Mouse (Mus musculus): Measurements from ENCODE around the gene Rara. TPM values are rescaled to one million over a fixed set of nuclear protein-coding genes. Genes with fewer than 3 reads are reported as not detected.
A peak's percentile ranks its signal among the peaks of the same experiment; 100 is the strongest.

Rara gene
- polyA plus RNA-seq, 1 experiment from 2014 or later: 36.9 TPM

DNA sequence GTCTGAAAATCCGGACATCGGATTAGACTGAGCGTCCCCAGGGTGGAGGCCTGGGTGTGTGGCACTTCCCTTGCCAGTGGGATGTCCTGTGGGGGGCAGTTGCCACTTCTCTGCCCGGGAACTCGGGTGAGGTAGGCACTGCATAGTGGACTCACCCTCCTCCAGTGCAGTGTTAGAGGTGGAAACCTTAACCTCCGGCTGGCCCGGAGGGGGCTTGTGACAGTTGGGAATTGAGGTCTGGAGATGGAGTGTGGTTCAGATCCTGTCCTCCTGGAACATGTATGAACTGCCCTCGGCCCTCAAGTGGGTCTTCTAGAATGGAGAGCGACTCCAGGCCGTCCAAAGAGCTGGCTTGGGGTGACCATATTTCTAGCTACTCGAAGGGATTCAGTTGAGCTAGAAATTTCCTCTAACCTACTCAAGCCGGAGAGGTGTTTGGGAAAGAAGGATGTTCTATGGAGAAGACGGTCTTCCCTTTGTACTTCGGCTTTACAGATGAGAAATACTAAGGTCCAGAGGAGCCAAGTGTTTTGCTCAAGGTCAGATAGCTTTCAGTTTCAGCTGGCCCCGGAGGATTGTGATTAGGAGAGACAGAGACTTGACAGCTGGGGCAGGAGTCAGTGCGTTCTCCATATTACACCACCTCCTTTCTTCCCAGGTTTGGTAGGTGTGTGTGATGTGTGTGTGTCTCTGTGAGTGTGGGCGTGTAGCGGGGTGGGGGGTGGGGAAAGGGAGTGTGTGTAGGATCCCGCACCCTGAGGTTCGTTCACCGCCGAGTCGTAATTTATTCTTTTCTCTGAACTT lies 9.2 kb downstream of the Rara start:
- Histone ChIP-seq H3K27ac (peak overlapping the region; percentile 97), H3K9me3 (no peaks in the 10 kb centered on the region), H3K4me1 (peaks cover 88% of the 10 kb centered on the region), H3K27me3 (ENCODE audit: insufficient read depth, poor library complexity, severe bottlenecking) (no peaks in the 10 kb centered on the region), H3K36me3 (peaks cover 9% of the 10 kb centered on the region; the same call in 1 of the 2 replicates), H3K4me3 (peak overlapping the region; percentile 75)
- 2% methylated on average over 23 of the region's 23 CpGs for WGBS
- no peak for DNase-seq (ENCODE audit: low spot score)

DNA sequence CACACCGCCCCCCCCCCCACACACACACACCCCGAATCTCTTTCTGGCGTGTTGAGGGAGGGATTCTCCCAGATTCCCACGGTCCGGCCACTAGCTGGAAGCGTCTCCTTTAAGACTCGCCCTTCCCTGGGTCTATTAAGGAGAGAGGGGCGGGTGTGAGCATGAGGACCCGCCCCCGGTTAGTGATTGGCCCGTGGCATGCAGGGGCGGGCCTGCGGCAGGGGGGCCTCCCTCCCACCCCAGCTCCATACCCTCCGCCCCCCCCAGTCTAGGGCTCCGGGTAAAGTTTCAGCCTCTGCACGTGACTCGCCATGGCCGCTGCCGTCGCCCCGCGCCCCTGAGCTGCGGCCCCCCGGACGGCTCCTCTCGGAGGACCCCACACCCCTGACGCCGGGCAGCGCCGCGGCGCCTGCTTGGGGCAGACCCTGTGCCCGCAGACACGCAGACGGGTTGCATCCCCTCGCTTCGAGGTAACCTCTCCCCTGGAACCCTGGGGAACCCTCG lies 9.8 kb downstream of the Rara start:
- peak; percentile 95 for DNase-seq (ENCODE audit: low spot score)
- Histone ChIP-seq H3K9me3 (no peaks in the 10 kb centered on the region), H3K4me1 (peaks cover 88% of the 10 kb centered on the region), H3K27ac (peak overlapping the region; percentile 97), H3K36me3 (peaks cover 9% of the 10 kb centered on the region; the same call in 1 of the 2 replicates), H3K27me3 (ENCODE audit: insufficient read depth, poor library complexity, severe bottlenecking) (no peaks in the 10 kb centered on the region), H3K4me3 (peak overlapping the region; percentile 75)
- WGBS: under 1% methylated on average over 38 of the region's 38 CpGs

DNA sequence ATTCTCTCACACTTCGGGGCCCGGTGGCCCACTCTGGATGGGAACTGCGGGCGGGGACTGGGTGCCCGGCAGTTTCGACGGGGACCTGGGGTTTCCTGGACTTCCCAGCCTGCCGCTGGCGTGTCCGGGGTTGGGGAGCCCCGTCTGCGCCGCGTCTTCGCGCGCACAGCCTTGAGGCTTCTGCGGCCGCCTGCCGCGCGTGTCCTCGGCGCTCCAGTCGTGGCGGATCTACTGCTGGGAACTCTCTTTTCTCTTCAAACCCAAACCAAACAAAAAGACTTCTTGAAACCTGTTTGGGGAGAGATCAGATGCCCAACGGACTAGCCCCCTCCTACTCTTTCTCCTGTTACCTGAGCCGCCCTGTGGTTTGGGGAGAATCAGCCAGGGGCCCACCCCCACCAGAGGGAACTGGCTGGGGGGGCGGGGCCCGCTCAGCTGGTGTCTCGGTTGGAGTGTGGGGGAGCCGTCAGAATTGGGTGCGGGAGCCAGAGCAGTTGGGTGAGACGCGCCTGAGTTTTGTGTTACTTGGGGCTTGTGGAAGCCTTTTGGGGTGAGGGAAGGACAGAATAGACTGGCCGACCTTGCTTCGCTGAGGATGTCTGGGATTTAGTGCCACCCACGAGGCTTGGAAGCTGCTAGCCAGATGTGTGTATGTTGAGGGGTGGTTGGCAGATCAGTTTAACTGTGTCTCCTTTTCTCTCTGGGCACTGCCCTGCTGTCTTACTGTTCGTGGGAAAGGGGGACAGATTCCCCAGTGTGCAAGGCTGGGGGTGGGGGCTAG lies 10.5 kb downstream of the Rara start:
- Histone ChIP-seq H3K4me3 (peak overlapping the region; percentile 75), H3K36me3 (peaks cover 10% of the 10 kb centered on the region; the same call in 1 of the 2 replicates), H3K27me3 (ENCODE audit: insufficient read depth, poor library complexity, severe bottlenecking) (no peaks in the 10 kb centered on the region), H3K27ac (peak overlapping the region; percentile 97), H3K4me1 (peaks cover 88% of the 10 kb centered on the region), H3K9me3 (no peaks in the 10 kb centered on the region)
- DNase-seq (ENCODE audit: low spot score): no peak
- WGBS: under 1% methylated on average over 39 of the region's 39 CpGs

DNA sequence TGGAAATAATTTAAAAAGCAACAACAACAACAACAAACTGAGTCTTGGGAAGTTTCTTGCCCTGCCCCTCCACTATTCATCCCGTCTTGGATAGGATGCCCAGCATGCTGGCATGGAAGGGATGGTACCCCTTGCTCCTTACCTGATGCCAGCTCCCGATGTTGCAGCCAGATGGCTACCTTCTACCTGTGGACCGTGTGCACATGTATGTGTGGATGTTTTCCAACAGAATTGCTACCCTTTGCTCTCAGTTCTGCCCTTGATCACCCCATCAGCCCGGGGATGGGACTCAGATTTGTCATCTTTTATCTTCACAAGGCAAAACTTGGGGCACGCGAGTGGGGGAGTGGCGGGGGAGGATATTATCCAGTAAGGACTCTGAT lies 11.1 kb downstream of the Rara start:
- H3K36me3 ChIP-seq: peaks cover 10% of the 10 kb centered on the region; the same call in 1 of the 2 replicates
- no peaks in the 10 kb centered on the region for H3K9me3 ChIP-seq
- DNase-seq (ENCODE audit: low spot score): no peak
- H3K27me3 ChIP-seq (ENCODE audit: insufficient read depth, poor library complexity, severe bottlenecking): no peaks in the 10 kb centered on the region
- H3K27ac ChIP-seq: peak overlapping the region; percentile 97
- peaks cover 88% of the 10 kb centered on the region for H3K4me1 ChIP-seq
- 29% methylated on average over 7 of the region's 7 CpGs for WGBS
- H3K4me3 ChIP-seq: peak overlapping the region; percentile 75

DNA sequence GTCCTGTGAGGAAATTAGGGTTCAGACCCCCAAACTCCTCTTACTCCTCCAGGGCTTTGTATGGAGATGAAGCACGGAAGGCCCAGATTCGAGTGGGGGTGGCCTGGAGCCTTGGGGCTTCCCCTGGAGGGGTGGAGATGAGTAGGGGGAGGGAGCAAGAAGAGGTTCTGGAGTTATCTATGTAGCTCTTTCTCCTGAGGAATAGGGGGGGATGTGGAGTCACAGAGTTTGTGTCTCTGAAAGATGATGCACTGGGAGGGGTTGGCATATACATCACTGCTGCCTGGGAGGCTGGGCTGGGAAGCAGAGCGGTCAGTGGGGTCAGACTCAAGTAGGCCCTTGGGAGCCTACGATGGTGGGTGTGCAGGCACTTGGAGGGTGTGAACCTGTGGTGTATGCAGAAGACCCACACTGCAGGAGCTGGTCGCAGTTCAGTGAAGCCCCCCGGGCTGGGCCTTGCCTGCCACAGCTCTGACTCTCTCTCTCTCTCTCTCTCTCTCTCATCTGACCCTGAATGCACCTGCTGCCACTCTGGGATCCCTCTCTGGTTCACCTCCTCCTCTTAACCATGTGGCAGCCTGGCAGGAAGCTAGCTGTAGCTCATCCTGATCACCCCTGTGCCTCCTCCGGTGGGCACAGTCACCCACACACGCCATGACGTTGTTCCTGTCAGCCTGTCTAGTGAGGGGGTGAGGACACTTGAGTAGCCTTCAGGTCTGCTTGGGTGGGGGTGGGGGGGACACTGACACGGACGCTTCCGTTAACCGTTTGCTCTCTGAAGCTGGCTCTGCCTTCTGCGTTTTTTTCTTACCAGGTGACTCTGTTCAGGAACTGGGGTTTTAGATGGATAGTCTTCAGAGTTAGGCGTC lies 11.7 kb downstream of the Rara start:
- Histone ChIP-seq H3K4me1 (peaks cover 93% of the 10 kb centered on the region), H3K9me3 (no peaks in the 10 kb centered on the region), H3K36me3 (peaks cover 10% of the 10 kb centered on the region; the same call in 1 of the 2 replicates), H3K4me3 (peak overlapping the region; percentile 75), H3K27me3 (ENCODE audit: insufficient read depth, poor library complexity, severe bottlenecking) (no peaks in the 10 kb centered on the region), H3K27ac (peak overlapping the region; percentile 97)
- 37% methylated on average over 15 of the region's 15 CpGs for WGBS
- no peak for DNase-seq (ENCODE audit: low spot score)

- Histone ChIP-seq H3K27me3 (ENCODE audit: insufficient read depth, poor library complexity, severe bottlenecking) (no peaks in the 10 kb centered on the region), H3K4me1 (peaks cover 99% of the 10 kb centered on the region), H3K4me3 (peak overlapping the region; percentile 75), H3K9me3 (no peaks in the 10 kb centered on the region), H3K36me3 (peaks cover 8% of the 10 kb centered on the region; the same call in 1 of the 2 replicates), H3K27ac (peak overlapping the region; percentile 97)
- WGBS: 46% methylated on average over 11 of the region's 11 CpGs
- no peak for DNase-seq (ENCODE audit: low spot score)
These were observed 12.5 kb downstream of the Rara start for GRCm38 (mm10) chr11:98939953-98940641.

DNA sequence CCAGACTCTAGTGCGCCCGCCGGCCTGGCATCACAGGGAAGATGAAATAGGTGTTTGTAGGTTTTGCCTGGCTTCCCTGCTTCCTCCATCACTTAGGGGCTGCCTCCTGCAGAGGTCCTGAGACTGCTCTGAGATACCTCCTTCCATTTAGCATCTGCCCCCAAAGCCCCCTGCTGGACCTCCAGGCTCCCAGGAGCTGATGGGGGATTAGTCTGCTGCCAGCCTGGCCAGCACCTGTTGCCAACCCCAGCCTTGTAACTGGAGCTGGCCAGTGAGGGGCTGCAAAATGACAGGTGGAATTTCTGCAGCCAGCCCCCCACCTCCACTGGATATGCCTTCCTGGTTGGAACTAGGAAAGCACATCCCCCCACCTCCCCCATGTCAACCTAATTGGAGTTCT lies 13.2 kb downstream of the Rara start:
- DNase-seq (ENCODE audit: low spot score): no peak
- 33% methylated on average over 3 of the region's 3 CpGs for WGBS
- peak overlapping the region; percentile 97 for H3K27ac ChIP-seq
- peak overlapping the region; percentile 75 for H3K4me3 ChIP-seq
- H3K36me3 ChIP-seq: 0 out of 2 replicates have a peak, but pooled peaks cover 4% of the 10 kb centered on the region
- H3K4me1 ChIP-seq: peaks cover 99% of the 10 kb centered on the region
- no peaks in the 10 kb centered on the region for H3K9me3 ChIP-seq
- H3K27me3 ChIP-seq (ENCODE audit: insufficient read depth, poor library complexity, severe bottlenecking): no peaks in the 10 kb centered on the region

DNA sequence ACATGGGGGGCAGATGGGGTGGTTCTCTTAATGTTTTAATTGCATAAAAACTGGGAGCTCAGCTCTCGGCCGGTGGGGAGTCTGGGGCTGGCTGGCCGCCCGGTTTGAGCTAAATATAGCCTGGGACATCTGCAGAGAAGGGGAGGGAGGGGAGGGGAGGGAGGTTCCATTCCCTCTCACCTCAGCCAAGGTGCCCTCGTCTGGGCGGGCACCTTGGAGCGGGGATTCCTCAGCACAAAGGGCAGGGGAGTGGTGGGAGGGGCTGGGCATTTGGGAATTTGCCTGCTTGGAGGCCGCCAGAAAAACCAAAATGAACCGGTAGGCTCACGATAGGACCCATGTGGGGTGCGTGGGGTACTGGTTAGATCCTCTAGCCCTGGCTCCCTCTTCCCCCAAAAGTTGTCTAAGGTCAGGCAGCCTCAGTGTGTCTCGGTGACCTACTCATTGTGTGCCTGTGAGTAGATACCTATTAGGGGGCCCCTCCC lies 13.8 kb downstream of the Rara start:
- H3K36me3 ChIP-seq: 0 out of 2 replicates have a peak, but pooled peaks cover 4% of the 10 kb centered on the region
- peaks cover 99% of the 10 kb centered on the region for H3K4me1 ChIP-seq
- H3K27me3 ChIP-seq (ENCODE audit: insufficient read depth, poor library complexity, severe bottlenecking): no peaks in the 10 kb centered on the region
- peak overlapping the region; percentile 97 for H3K27ac ChIP-seq
- H3K4me3 ChIP-seq: peak overlapping the region; percentile 75
- 3% methylated on average over 12 of the region's 12 CpGs for WGBS
- no peak for DNase-seq (ENCODE audit: low spot score)
- H3K9me3 ChIP-seq: no peaks in the 10 kb centered on the region

- Histone ChIP-seq H3K27me3 (ENCODE audit: insufficient read depth, poor library complexity, severe bottlenecking) (no peaks in the 10 kb centered on the region), H3K9me3 (no peaks in the 10 kb centered on the region), H3K4me1 (peaks cover 95% of the 10 kb centered on the region), H3K4me3 (peak overlapping the region; percentile 75), H3K27ac (peak overlapping the region; percentile 97), H3K36me3 (0 out of 2 replicates have a peak, but pooled peaks cover 4% of the 10 kb centered on the region)
- DNase-seq (ENCODE audit: low spot score): peak; percentile 95
- WGBS: 5% methylated on average over 15 of the region's 15 CpGs
These were observed 14.4 kb downstream of the Rara start for GRCm38 (mm10) chr11:98941826-98942550.

DNA sequence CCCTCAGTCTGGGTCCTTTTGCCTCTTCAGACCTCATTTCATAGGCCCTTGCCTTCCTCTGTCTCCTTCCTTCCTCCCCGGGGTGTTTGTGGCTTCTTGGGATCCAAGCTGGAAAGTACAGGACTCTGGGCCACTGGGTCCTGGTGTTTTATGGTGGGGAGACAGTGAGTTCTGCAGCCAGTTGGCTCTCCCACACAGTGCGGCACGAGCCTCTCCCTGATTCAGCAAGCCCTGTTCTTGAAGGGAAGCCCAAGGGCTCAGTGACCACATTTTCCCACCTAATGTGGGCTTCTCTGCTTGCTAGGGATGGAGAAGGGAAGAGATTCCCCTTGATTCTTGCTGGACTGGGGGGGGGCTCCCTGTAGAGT lies 14.9 kb downstream of the Rara start:
- DNase-seq (ENCODE audit: low spot score): no peak

GRCm38 (mm10) chr11:98942923-98943641 lies 15.5 kb downstream of the Rara start:
- Histone ChIP-seq H3K9me3 (no peaks in the 10 kb centered on the region), H3K4me3 (peak overlapping the region; percentile 75), H3K27ac (peak overlapping the region; percentile 97), H3K36me3 (0 out of 2 replicates have a peak, but pooled peaks cover 4% of the 10 kb centered on the region), H3K27me3 (ENCODE audit: insufficient read depth, poor library complexity, severe bottlenecking) (no peaks in the 10 kb centered on the region), H3K4me1 (peaks cover 96% of the 10 kb centered on the region)
- WGBS: 68% methylated on average over 8 of the region's 8 CpGs
- DNase-seq (ENCODE audit: low spot score): no peak

More for the DNA sequence above, 14.9 kb downstream of the Rara start:
- WGBS: 40% methylated on average over 3 of the region's 3 CpGs
- Histone ChIP-seq H3K27ac (peak overlapping the region; percentile 97), H3K4me3 (peak overlapping the region; percentile 75), H3K4me1 (peaks cover 96% of the 10 kb centered on the region), H3K27me3 (ENCODE audit: insufficient read depth, poor library complexity, severe bottlenecking) (no peaks in the 10 kb centered on the region), H3K36me3 (0 out of 2 replicates have a peak, but pooled peaks cover 4% of the 10 kb centered on the region), H3K9me3 (no peaks in the 10 kb centered on the region)

Data from heart, embryonic 10.5 days (tissue).